Mouse (Mus musculus): ENCODE measurements at regions not wholly inside any gene's neighbourhood (a gene's known extent, or its start where the extent isn't known, plus 50 kb on each side); places are given as distances from the start of the nearest gene placed in this dataset.

DNA sequence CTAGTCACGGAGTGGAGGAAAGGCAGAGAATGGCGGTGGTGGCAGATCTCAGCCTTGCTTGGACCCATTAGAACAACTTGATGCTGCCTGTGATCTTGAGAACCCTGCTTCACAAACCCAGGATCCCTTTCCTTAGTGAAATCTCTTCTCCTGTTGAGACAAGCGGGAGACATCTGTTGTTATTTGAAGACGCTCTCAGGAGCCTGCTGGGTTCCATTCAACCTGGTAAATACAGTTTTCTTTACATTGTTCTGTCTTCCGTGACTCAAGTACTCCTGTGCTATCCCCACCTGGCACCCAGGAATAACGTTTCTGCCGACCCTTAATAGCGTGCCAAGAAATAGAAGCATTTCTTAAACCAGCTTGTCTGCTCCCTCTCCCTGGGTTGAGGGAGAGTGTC lies 213.8 kb downstream of the Enc1 start:
- no peak for TF ChIP-seq POLR2A (IDR thresholded peaks at IDR 0.05; ENCODE audit: low read depth, low read length)
- TF ChIP-seq CTCF (IDR thresholded peaks at IDR 0.05; ENCODE audit: extremely low read depth, insufficient read depth, insufficient read length, insufficient replicate concordance): no peak
